Mouse (Mus musculus): ENCODE results near the gene RPS10-NUDT3. TPM values are rescaled to one million over a fixed set of nuclear protein-coding genes. Genes with fewer than 3 reads are reported as not detected.

Gene RPS10-NUDT3
- not detected for polyA plus RNA-seq (2014; fragmentation: Illumina TruSeq; extraction: RNeasy Lipid Tissue Mini Kit (QIAGEN cat#74804))

GRCm38 (mm10) chr17:27634871-27635574 lies at the start of gene RPS10-NUDT3:
Gene RPS10-NUDT3, minus strand, starts transcription at chr17:27635222.

GRCm38 (mm10) chr17:27655089-27656010 lies 20.3 kb upstream of the RPS10-NUDT3 start, which contains the start of gene Pacsin1:
Gene Pacsin1, plus strand, starts transcription at chr17:27655509.

GRCm38 (mm10) chr17:27636132-27637020 lies 1.4 kb upstream of the RPS10-NUDT3 start, which contains the start of gene Rps10:
Gene Rps10, minus strand, starts transcription at chr17:27636669.

GRCm38 (mm10) chr17:27623360-27624326 lies 11.4 kb downstream of the RPS10-NUDT3 start, which contains the start of gene Nudt3:
Gene Nudt3, minus strand, starts transcription at chr17:27623495.

GRCm38 (mm10) chr17:27565163-27565941 lies 69.7 kb downstream of the RPS10-NUDT3 start, which contains the start of gene AI413582:
Gene AI413582, minus strand, starts transcription at chr17:27565756.

GRCm38 (mm10) chr17:27556315-27557011 lies 78.6 kb downstream of the RPS10-NUDT3 start, which contains the start of gene Hmga1:
Gene Hmga1, plus strand, starts transcription at chr17:27556497.

Other genes with a start within 250 kb of the RPS10-NUDT3 start
- not detected for gene Grm4, start 113.8 kb downstream of the RPS10-NUDT3 start, polyA plus RNA-seq (2014; fragmentation: Illumina TruSeq; extraction: RNeasy Lipid Tissue Mini Kit (QIAGEN cat#74804))
- gene Hmga1, start 78.7 kb downstream of the RPS10-NUDT3 start, polyA plus RNA-seq (2014; fragmentation: Illumina TruSeq; extraction: RNeasy Lipid Tissue Mini Kit (QIAGEN cat#74804)) = 4.3 TPM
- gene AI413582, start 69.5 kb downstream of the RPS10-NUDT3 start, polyA plus RNA-seq (2014; fragmentation: Illumina TruSeq; extraction: RNeasy Lipid Tissue Mini Kit (QIAGEN cat#74804)) = not detected
- 24.2 TPM for gene Nudt3, start 11.7 kb downstream of the RPS10-NUDT3 start, polyA plus RNA-seq (2014; fragmentation: Illumina TruSeq; extraction: RNeasy Lipid Tissue Mini Kit (QIAGEN cat#74804))
- 50.7 TPM for gene Rps10, start 1.4 kb upstream of the RPS10-NUDT3 start, polyA plus RNA-seq (2014; fragmentation: Illumina TruSeq; extraction: RNeasy Lipid Tissue Mini Kit (QIAGEN cat#74804))
- gene Pacsin1, start 20.3 kb upstream of the RPS10-NUDT3 start, polyA plus RNA-seq (2014; fragmentation: Illumina TruSeq; extraction: RNeasy Lipid Tissue Mini Kit (QIAGEN cat#74804)) = not detected
- not detected for gene Spdef, start 93.7 kb upstream of the RPS10-NUDT3 start, polyA plus RNA-seq (2014; fragmentation: Illumina TruSeq; extraction: RNeasy Lipid Tissue Mini Kit (QIAGEN cat#74804))
- gene D17Wsu92e, start 185.4 kb upstream of the RPS10-NUDT3 start, polyA plus RNA-seq (2014; fragmentation: Illumina TruSeq; extraction: RNeasy Lipid Tissue Mini Kit (QIAGEN cat#74804)) = 58.9 TPM
- 68.4 TPM for gene Snrpc, start 202.9 kb upstream of the RPS10-NUDT3 start, polyA plus RNA-seq (2014; fragmentation: Illumina TruSeq; extraction: RNeasy Lipid Tissue Mini Kit (QIAGEN cat#74804))
- 5.0 TPM for gene Uhrf1bp1, start 221.2 kb upstream of the RPS10-NUDT3 start, polyA plus RNA-seq (2014; fragmentation: Illumina TruSeq; extraction: RNeasy Lipid Tissue Mini Kit (QIAGEN cat#74804))